Mouse (Mus musculus): Measurements from ENCODE around the gene Smarca4.

GRCm38 (mm10) chr9:21617066-21617465 lies 1.1 kb downstream of the Smarca4 start:
- TF ChIP-seq CTCF (IDR thresholded peaks at IDR 0.05; ENCODE audit: extremely low read depth, insufficient read depth, low read length) (no peak), POLR2A (IDR thresholded peaks at IDR 0.05; ENCODE audit: extremely low read depth, insufficient read depth, low read length) (no peak)
